Mouse (Mus musculus) lung, postnatal 0 days (tissue): Measurements from ENCODE around the gene Dusp5. TPM values are rescaled to one million over a fixed set of nuclear protein-coding genes. Genes with fewer than 3 reads are reported as not detected.

Experiments used
- polyA plus RNA-seq: library from polyadenylated mRNA; unstranded; fragments of >200 nt; fragmentation: Nextera tagmentation; extraction: Ambion mirVana; gene quantifications from 2 replicates; pipeline ENCODE4 v1.2.1, GENCODE M21; 2015

The Dusp5 gene
- polyA plus RNA-seq, 1 experiment from 2014 or later = 10.6 TPM

Other genes starting within 250 kb of the Dusp5 start
- 40.4 and 43.0 TPM in 2 replicates for gene Mxi1, start 218.6 kb upstream of the Dusp5 start, polyA plus RNA-seq
- gene Gm10197, start 157.3 kb upstream of the Dusp5 start, polyA plus RNA-seq = 2.2 TPM in 1 of 2 replicates, not detected in the other
- gene Smndc1, start 138.5 kb upstream of the Dusp5 start, polyA plus RNA-seq = 35.8 and 40.0 TPM in 2 replicates
- gene Nutf2-ps1, start 60.0 kb downstream of the Dusp5 start, polyA plus RNA-seq = 121 and 134 TPM in 2 replicates
- 32.8 and 34.8 TPM in 2 replicates for gene Smc3, start 71.3 kb downstream of the Dusp5 start, polyA plus RNA-seq
- 0.51 and 0.58 TPM in 2 replicates for gene Rbm20, start 148.2 kb downstream of the Dusp5 start, polyA plus RNA-seq